Mouse (Mus musculus): ENCODE results near the gene Fra10ac1. TPM values are rescaled to one million over a fixed set of nuclear protein-coding genes. Genes with fewer than 3 reads are reported as not detected.

Fra10ac1 gene
- total RNA-seq (2021): 10 to 100 TPM; 10.5 to 15.7 TPM
- long read RNA-seq, experiment 1, transcript Fra10ac1-201 (14 exons, 1,402 nt): major isoform, 18 of 28 reads
- long read RNA-seq, experiment 1, partial matches to known transcripts: 4 of 28 reads
- long read RNA-seq, experiment 1, other reads (novel, unspliced or antisense): 6 of 28 reads
- long read RNA-seq, experiment 2, transcript Fra10ac1-201 (14 exons, 1,402 nt): major isoform, 28 of 36 reads
- long read RNA-seq, experiment 2, partial matches to known transcripts: 4 of 36 reads
- long read RNA-seq, experiment 2, other reads (novel, unspliced or antisense): 4 of 36 reads

DNA sequence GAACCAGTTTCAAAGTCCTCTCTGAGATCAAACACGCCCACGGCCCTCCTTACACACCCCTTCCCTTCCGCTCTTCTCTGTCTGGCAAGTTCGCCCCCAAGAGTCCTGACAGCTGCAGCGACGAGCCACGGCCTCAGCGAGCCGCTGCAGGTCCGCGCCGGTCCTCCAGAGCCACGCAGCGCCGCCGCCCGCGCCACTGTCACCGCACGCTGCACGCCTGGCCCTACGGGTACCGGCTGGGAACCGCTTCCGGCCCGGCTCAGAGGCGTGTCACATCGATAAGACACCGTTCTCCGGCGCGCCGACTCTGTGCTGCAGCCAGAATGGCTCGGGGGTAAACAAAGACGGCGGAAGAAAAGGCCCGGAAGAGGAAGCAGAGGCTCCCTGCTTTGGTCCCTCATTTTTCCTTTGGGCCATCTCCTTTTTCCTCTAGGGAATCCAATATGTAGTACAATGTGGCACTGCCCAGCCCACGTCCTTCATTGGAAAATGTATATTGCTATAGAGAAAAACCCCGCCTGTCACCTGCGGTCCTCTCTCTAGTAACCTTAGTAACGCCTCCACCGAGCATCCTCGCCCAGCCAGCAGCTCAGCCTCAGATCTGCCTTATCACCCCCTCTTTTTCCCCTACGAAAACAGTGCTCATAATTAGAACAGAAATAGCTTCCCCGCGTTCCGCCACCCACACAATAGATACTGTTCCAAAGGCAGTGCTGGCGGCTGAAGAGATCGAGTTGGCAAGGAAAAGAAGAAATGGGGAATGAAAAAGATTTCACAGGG is at the start of gene Fra10ac1:
TSS of gene Fra10ac1 (minus strand) at position 252 of the 780 bp plus-strand sequence.
- TF ChIP-seq CTCF (IDR thresholded peaks at IDR 0.05): peak; percentile 58
- Histone ChIP-seq H3K4me3 (peak within 1 kb of the TSS; percentile 85), H3K27ac (peak within 1 kb of the TSS; percentile 91)
- intact Hi-C loops (cut with DNase I): loop anchor here (10.0 kb wide), 1 partner anchor 591 kb away; the partner anchor contains the start of gene Noc3l
- DNase-seq: peak; percentile 95

DNA sequence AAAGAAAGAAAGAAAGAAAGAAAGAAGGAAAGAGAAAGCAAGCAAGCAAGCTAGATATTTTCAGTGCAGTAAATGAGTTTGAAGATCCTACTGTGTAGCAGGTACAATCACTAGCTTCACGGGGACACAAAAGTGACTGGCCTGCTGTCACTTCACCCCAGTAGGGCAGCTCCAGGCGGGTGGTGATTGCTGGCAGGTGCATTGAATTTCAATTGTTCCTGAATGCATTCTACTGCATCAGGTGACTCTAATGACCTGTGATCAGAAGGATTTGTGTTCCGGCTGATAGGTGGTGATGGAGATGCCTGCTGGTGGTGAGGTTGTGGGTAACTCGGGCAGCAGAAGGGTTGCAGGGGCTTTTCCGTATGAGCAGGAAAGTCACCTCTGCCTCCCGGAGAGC is 47.1 kb upstream of the Fra10ac1 start:
- DNase-seq: no peak
- no peak for TF ChIP-seq CTCF (IDR thresholded peaks at IDR 0.05)
- intact Hi-C loops (cut with DNase I): no loop called here
- Histone ChIP-seq H3K27ac (no peak overlapping the region), H3K4me3 (no peak overlapping the region)

DNA sequence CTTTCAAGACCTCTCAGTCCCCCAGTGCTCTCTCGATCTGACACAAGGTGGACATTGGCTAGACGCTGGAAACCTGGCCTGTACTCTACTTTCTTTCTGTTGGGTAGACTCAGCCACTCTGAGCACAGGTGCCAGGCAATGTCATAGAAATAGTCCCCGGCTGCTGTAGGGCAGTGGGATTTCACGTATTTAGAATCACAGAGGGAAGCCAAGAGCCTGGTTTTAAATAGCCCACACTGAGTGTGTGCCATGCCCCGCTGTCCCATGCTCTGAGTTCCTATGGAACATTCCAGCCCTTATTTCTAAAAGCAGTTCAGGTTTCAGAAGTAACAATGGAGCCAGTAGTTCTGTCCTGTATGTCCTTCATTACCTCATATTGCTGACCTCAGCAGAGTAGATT is 43.5 kb upstream of the Fra10ac1 start:
- intact Hi-C loops (cut with DNase I): no loop called here
- no peak overlapping the region; the same call in 1 of the 2 replicates for H3K4me3 ChIP-seq
- TF ChIP-seq CTCF (IDR thresholded peaks at IDR 0.05): no peak
- peak; percentile 26 for DNase-seq
- H3K27ac ChIP-seq: no peak overlapping the region

DNA sequence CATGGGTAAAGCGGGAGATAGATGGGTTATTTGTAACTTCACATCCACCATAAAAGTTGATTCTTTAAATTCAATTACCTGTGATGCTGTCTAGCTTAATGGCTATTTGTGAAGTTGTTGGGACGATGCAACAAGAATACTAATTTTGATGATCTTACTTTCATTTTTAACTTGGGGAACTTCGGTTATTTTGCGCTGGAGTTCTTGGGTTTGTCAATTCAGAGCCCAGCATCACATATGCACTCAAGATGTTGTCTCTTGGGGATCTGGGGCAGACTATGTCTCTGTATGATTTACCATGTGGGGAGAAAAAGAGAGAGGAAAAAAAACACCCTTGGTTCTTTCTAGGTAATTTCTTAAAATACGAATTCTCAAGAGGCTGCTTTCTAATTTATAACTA is 41.8 kb upstream of the Fra10ac1 start:
- no peak for DNase-seq
- TF ChIP-seq CTCF (IDR thresholded peaks at IDR 0.05): no peak
- peak overlapping the region; percentile 51 for H3K4me3 ChIP-seq
- no peak overlapping the region for H3K27ac ChIP-seq
- intact Hi-C loops (cut with DNase I): no loop called here

- intact Hi-C loops (cut with DNase I): no loop called here
- H3K4me3 ChIP-seq: peak within 1 kb of the TSS; percentile 51
- no peak for TF ChIP-seq CTCF (IDR thresholded peaks at IDR 0.05)
Measured at GRCm38 (mm10) chr19:38264505-38265500, 40.8 kb upstream of the Fra10ac1 start, which contains the start of gene Lgi1. TSS of gene Lgi1 (plus strand) at chr19:38264536.

DNA sequence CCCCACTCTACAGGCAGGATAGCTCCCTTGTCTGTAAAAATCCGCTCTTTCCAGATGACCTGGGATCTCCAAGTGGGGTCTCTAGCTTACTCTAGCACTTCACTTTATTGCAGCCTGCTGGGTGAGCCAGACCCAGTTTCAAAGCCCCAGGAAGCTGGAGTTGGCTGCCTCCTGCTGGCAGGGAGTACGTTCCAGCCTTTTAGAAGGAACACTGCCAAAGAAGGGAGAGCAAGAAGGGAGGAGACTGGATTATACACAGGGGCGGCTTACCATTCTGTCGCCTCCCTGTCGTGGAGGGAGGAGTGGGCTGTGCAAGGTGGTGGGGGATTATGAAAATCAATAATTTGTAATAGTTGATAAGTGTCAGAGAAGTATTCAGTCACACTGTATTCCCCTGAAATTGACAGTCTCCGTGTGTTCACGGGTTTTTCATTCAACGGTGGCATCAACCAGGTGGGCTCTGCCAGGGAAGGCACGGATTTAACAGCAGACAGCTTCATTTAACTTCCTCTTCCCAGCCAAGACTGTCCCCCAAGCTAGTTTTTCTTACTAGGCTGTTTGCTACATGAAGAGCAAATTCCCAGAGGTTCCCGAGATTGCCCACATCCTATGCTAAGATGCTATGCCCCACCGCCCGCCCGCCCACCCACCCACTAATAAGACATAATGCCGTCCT is 40.0 kb upstream of the Fra10ac1 start:
- peak; percentile 42 for TF ChIP-seq CTCF (IDR thresholded peaks at IDR 0.05)
- peak; percentile 43 for DNase-seq
- peak overlapping the region; percentile 28; the same call in 1 of the 2 replicates for H3K27ac ChIP-seq
- intact Hi-C loops (cut with DNase I): no loop called here
- H3K4me3 ChIP-seq: peak overlapping the region; percentile 51

More at GRCm38 (mm10) chr19:38264505-38265500, 40.8 kb upstream of the Fra10ac1 start, which contains the start of gene Lgi1:
- peak within 1 kb of the TSS; percentile 28; the same call in 1 of the 2 replicates for H3K27ac ChIP-seq
- DNase-seq: no peak

DNA sequence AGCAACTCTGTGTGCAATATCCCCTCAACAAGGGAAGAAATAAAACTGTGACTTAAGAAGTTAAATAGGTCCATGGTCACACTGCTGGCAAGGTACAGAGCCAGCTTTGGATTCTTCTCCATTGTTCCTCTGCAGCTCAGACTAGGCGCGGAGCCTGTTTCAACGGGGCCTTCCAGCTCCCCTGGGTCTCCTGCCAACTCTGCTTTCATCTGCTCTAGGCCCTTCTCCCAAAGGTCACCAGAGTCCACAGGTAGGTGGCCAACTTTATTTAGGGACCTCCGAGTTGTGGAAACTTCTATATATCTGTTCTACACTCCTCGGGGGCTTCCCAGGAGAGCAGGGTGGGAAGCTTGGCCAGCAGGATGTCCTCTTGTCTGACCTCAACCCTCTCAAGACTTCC is 37.4 kb upstream of the Fra10ac1 start:
- intact Hi-C loops (cut with DNase I): no loop called here
- DNase-seq: peak; percentile 58
- H3K4me3 ChIP-seq: no peak overlapping the region
- TF ChIP-seq CTCF (IDR thresholded peaks at IDR 0.05): no peak
- H3K27ac ChIP-seq: no peak overlapping the region

GRCm38 (mm10) chr19:38260346-38260745 is 36.4 kb upstream of the Fra10ac1 start:
- H3K27ac ChIP-seq: no peak overlapping the region
- TF ChIP-seq CTCF (IDR thresholded peaks at IDR 0.05): no peak
- no peak overlapping the region for H3K4me3 ChIP-seq
- intact Hi-C loops (cut with DNase I): no loop called here
- peak; percentile 41 for DNase-seq

GRCm38 (mm10) chr19:38259436-38259835 is 35.5 kb upstream of the Fra10ac1 start:
- no peak for TF ChIP-seq CTCF (IDR thresholded peaks at IDR 0.05)
- H3K4me3 ChIP-seq: no peak overlapping the region
- no peak overlapping the region for H3K27ac ChIP-seq
- intact Hi-C loops (cut with DNase I): no loop called here
- no peak for DNase-seq

DNA sequence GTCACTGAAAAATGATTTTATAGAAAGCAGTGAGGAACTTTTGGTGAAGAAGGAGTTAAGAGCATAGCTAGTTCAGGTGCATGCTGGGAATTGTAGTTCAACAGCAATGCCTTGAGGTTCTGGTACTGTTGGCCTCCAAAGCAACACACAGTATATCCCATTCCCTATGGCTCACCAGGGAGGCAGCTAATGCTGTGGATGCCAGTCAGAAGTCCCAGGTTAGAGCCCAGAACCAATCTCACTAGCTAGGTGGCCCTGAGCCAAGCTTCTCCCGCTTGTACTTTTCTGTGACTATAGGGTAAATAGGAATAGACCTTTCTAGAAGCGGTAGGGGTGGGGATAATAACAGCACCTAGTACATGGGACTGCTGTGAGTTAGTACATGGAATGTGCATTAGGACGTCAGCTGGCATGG is 34.7 kb upstream of the Fra10ac1 start:
- intact Hi-C loops (cut with DNase I): no loop called here
- H3K27ac ChIP-seq: peak overlapping the region; percentile 61
- peak overlapping the region; percentile 68 for H3K4me3 ChIP-seq
- peak; percentile 26 for DNase-seq
- TF ChIP-seq CTCF (IDR thresholded peaks at IDR 0.05): no peak

DNA sequence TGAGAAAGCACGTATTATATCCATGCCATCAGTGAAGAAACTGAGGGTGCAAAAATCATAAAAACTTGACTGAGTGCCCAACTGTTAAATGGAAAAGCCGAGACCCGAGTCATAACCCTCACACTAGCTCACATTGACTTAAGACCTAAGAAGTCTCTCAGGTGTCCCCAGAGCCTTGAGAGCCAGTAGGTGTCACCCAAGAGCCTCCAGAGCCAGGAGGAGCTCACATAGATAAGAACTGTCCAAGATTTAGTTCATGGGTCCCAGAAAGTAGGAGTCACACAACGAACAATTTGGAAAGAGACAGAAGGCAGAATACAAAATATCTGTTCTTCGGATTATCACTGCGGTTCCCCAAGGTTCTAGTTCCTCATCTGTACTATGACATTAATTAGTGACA is 29.8 kb upstream of the Fra10ac1 start:
- intact Hi-C loops (cut with DNase I): loop anchor here (2.0 kb wide), 1 partner anchor 71 kb away; no protein-coding TSS in a partner anchor
- peak; percentile 53 for DNase-seq
- peak; percentile 75 for TF ChIP-seq CTCF (IDR thresholded peaks at IDR 0.05)
- Histone ChIP-seq H3K4me3 (no peak overlapping the region), H3K27ac (no peak overlapping the region)

All from gastrocnemius, adult 2 months (tissue).